Mouse (Mus musculus): ENCODE measurements around the gene Ascl3.

DNA sequence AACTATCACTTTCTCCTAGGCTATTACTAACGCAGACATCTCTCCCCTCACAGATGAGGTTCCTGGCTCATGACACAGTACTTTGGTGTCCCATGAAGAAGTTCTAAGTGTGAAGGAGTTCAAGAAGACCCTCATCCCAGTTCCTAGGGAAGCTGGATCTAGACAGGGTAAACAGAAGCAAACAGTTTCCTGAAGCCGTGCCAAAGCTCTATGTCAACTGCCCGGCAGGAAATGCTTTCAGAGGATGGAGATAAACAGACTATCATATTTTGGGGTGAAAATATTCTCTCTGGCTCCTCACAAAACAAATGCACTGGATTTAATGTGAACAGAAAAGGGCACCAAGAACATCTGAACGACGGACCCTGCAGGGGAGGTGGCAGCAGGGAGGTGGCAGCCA lies 40.6 kb downstream of the Ascl3 start:
- no peak for TF ChIP-seq HCFC1 (IDR thresholded peaks at IDR 0.05; ENCODE audit: low read depth, low read length)
- TF ChIP-seq POLR2A (IDR thresholded peaks at IDR 0.05; ENCODE audit: low read depth, low read length), result no peak
- no peak for TF ChIP-seq CTCF (conservative IDR thresholded peaks at IDR 0.05 in 1 of 2, IDR thresholded peaks at IDR 0.05 in 1 of 2; ENCODE audit: low read depth in 2 of 2, low read length in 2 of 2)
- no peak for TF ChIP-seq EP300 (IDR thresholded peaks at IDR 0.05; ENCODE audit: low read length)
- no peak for TF ChIP-seq KAT2A (IDR thresholded peaks at IDR 0.05; ENCODE audit: insufficient replicate concordance, low read length)
- no peak for TF ChIP-seq SMC3 (IDR thresholded peaks at IDR 0.05; ENCODE audit: low read depth, low read length)
- no peak for TF ChIP-seq ETS1 (conservative IDR thresholded peaks at IDR 0.05; ENCODE audit: low read depth, low read length)
- no peak for TF ChIP-seq NELFE (IDR thresholded peaks at IDR 0.05; ENCODE audit: low read depth, low read length)
- TF ChIP-seq TBP (conservative IDR thresholded peaks at IDR 0.05; ENCODE audit: low read depth, low read length), result no peak
- no peak for TF ChIP-seq MEF2A (IDR thresholded peaks at IDR 0.05; ENCODE audit: borderline replicate concordance, low read depth, low read length)
